Mouse (Mus musculus) brown adipose tissue, adult 24 weeks (tissue): ENCODE measurements around the gene Otud7b. TPM values are rescaled to one million over a fixed set of nuclear protein-coding genes. Genes with fewer than 3 reads are reported as not detected.
"Not testable (repeated sequence)": the region's sequence is repeated elsewhere in the genome, so short reads cannot be mapped to it uniquely, and the experiment has no call there.

Source experiments
- H3K27ac ChIP-seq: fragments of 200-500 bp; replicated peaks from 2 replicates; pipeline ENCODE4 v1.5.1; 2012; ENCODE audit warnings: low read depth, mild to moderate bottlenecking, low read length
- H3K4me1 ChIP-seq: fragments of 200-500 bp; 2 replicates; pipeline ENCODE4 v1.6.1; 2012; ENCODE audit warnings: low read length, mixed read lengths; ENCODE audit not compliant: control insufficient read depth, insufficient read depth, insufficient read length
- H3K4me3 ChIP-seq: fragments of 200-500 bp; 2 replicates; pipeline ENCODE4 v1.5.1; 2012; ENCODE audit warnings: low read depth, mild to moderate bottlenecking, low read length, moderate library complexity; ENCODE audit not compliant: insufficient read depth
- polyA plus RNA-seq: library from polyadenylated mRNA; stranded (reverse); fragments of >200 nt; gene quantifications from 2 replicates; pipeline ENCODE4 v1.2.4, GENCODE M21; 2012; ENCODE audit not compliant: missing spikeins, insufficient read depth, insufficient read length

The Otud7b gene
- polyA plus RNA-seq, 1 experiment = 6.9 TPM

GRCm38 (mm10) chr3:96173185-96173584, 68.9 kb downstream of the Otud7b start:
- Histone ChIP-seq H3K4me3 (peak overlapping the region; percentile 98), H3K27ac (no peak overlapping the region), H3K4me1 (peaks cover 18% of the 10 kb centered on the region)

DNA sequence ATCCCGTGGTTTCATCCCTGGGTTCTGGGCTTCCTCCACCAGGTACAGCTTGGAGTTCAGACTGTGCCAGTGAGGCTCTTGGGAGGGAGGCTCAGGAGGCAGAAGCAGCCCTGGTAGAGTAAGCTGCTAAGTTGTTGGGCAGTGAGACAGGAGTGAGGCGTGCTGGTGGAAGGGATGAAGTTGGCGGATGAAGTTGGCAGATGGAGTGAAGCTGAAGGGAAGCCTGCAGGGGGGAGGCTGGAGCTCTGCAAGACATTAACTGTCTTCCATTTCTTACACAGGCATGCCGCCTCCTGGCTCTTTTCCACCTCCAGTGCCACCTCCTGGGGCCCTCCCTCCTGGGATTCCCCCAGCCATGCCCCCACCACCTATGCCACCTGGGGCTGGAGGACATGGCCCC, 69.7 kb downstream of the Otud7b start:
- peaks cover 18% of the 10 kb centered on the region for H3K4me1 ChIP-seq
- H3K4me3 ChIP-seq, H3K27ac ChIP-seq: not testable (repeated sequence)

GRCm38 (mm10) chr3:96175251-96175650, 70.9 kb downstream of the Otud7b start:
- Histone ChIP-seq H3K4me3 (no peak overlapping the region), H3K4me1 (peaks cover 16% of the 10 kb centered on the region), H3K27ac (no peak overlapping the region)

GRCm38 (mm10) chr3:96178427-96178826, 74.1 kb downstream of the Otud7b start:
- H3K27ac ChIP-seq = no peak overlapping the region
- no peaks in the 10 kb centered on the region; the same call in 1 of the 2 replicates for H3K4me1 ChIP-seq
- H3K4me3 ChIP-seq = no peak overlapping the region

- Histone ChIP-seq H3K4me3 (no peak overlapping the region), H3K4me1 (no peaks in the 10 kb centered on the region; the same call in 1 of the 2 replicates)
Measured at GRCm38 (mm10) chr3:96178902-96179301, 74.6 kb downstream of the Otud7b start.

GRCm38 (mm10) chr3:96179531-96179930, 75.2 kb downstream of the Otud7b start:
- Histone ChIP-seq H3K27ac (no peak overlapping the region), H3K4me1 (no peaks in the 10 kb centered on the region), H3K4me3 (no peak overlapping the region)

More at GRCm38 (mm10) chr3:96178902-96179301, 74.6 kb downstream of the Otud7b start:
- no peak overlapping the region for H3K27ac ChIP-seq

GRCm38 (mm10) chr3:96180727-96181477, 76.6 kb downstream of the Otud7b start, which contains the start of gene Sv2a:
TSS of gene Sv2a (plus strand) at chr3:96181151.
- Histone ChIP-seq H3K4me3 (peak within 1 kb of the TSS; percentile 31; the same call in 1 of the 2 replicates), H3K27ac (no peak within 1 kb of the TSS), H3K4me1 (no peaks in the 10 kb centered on the region)

DNA sequence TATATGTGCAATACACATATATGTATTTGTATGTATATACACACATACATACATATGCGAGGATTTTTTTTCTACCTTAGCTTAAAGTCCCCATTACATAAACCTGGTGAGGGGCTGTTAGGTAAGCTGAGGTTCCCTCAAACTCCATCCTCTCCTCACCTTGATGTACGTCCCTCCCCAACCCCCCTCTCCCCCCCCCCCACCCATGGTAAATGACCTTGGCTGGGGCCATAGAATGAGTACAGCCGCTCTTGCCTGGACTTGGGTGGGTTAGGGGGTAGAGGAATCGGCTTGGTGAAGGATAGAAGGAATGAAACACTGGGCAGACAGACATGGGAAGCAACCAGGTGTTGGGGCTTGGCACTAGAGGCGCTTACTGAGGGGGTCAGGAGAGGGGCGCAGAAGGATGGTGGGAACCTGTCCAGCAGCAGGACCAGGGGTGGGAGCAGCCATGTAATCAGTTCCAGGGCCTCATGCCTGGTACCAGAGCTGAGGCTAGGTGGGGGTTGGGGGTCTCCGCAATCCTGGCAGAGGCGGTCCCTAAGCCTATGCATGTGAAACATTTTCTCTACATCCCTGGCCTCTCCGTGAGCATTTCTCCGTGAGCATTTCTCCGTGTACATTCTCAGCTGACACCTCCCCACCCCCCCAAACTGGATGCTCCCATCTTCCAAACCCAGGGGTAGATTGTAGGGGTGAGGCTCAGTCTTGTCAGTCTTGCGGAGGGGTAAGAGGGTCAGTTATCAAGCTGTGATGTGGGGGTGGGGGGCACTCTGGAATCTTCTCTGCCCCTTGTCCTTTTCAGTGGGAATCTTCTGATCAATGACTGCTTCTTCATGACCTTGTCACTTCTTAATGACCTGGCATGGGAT, 77.4 kb downstream of the Otud7b start:
- H3K4me1 ChIP-seq = no peaks in the 10 kb centered on the region
- no peak overlapping the region for H3K4me3 ChIP-seq
- H3K27ac ChIP-seq = no peak overlapping the region

DNA sequence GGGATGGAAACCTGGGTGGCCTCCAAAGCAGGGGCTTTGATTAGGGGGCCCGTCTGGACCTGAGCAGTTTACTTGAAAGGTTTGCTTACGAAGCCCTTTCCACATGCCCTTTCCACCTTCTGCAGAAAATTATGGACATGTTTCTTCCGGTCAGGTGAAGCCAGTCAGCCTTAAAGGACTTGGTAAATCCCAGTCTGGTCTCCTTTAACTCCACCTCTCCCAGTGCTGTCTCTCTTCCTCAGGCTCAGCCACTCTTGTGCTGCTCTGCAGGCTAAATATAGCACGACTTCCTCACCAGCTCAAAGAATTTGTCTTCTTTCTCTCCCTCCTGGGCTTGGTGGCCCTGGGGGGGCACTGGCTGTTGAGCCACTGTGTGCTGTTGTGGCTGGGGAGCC, 78.1 kb downstream of the Otud7b start:
- Histone ChIP-seq H3K4me1 (no peaks in the 10 kb centered on the region), H3K4me3 (no peak overlapping the region)

DNA sequence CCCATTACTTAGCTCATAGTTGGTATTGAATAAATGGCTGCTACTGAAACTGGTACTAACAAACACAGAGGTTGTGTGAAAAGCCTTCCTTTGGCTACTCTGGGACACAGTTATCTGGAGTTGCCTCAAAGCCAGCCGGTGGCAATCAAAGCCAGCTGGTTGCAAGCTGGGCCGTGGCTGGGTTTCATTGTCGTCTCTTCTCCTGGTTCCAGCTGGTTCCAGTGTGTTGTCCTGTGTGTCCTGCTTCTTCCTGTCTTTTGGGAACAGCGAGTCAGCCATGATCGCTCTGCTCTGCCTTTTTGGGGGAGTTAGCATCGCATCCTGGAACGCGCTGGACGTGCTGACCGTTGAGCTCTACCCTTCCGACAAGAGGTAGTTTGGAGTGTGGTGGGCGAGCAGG, 88.7 kb downstream of the Otud7b start:
- no peaks in the 10 kb centered on the region for H3K4me1 ChIP-seq
- H3K27ac ChIP-seq = no peak overlapping the region
- H3K4me3 ChIP-seq = no peak overlapping the region

More for the DNA sequence above, 78.1 kb downstream of the Otud7b start:
- no peak overlapping the region for H3K27ac ChIP-seq

GRCm38 (mm10) chr3:96194966-96195365, 90.6 kb downstream of the Otud7b start:
- no peak overlapping the region for H3K4me3 ChIP-seq

DNA sequence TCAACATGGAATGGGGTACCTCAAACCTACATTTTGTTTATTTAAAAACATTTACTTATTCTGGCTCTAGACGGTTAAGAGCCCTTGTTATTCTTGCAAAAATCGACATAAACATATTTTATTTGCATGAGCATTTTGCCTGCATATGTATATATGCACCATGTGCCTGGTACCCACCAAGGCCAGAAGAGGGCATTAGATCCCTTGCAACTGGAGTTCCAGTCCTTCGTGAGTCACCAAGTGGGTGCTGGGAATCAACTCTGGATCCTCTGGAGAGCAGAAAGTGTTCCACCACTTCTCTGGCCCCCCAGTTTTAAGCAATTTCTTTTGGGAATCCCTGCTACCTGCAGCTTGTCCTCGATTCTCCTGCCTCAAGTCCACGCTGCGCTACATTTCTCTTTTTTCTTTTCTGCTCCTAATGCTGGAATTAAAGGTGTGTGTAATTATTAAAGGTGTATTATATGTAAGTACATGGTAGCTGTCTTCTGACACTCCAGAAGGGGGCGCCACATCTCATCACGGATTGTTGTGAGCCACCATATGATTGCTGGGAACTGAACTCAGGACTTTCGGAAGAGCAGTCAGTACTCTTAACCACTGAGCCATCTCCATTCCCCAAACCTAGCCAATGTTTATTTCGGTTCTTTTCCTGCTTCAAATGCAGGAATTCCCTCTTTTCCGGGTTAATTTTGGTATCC, 91.4 kb downstream of the Otud7b start:
- Histone ChIP-seq H3K27ac (no peak overlapping the region), H3K4me1 (no peaks in the 10 kb centered on the region), H3K4me3 (no peak overlapping the region)

More at GRCm38 (mm10) chr3:96194966-96195365, 90.6 kb downstream of the Otud7b start:
- H3K27ac ChIP-seq = no peak overlapping the region
- no peaks in the 10 kb centered on the region for H3K4me1 ChIP-seq

GRCm38 (mm10) chr3:96196437-96197128, 92.3 kb downstream of the Otud7b start:
- H3K4me1 ChIP-seq = no peaks in the 10 kb centered on the region
- H3K27ac ChIP-seq = peak overlapping the region; percentile 87; the same call in 1 of the 2 replicates
- H3K4me3 ChIP-seq = peak overlapping the region; percentile 91

GRCm38 (mm10) chr3:96197129-96197749, 92.9 kb downstream of the Otud7b start:
- peak overlapping the region; percentile 87 for H3K27ac ChIP-seq
- H3K4me3 ChIP-seq = peak overlapping the region; percentile 91
- H3K4me1 ChIP-seq = no peaks in the 10 kb centered on the region
